Mouse (Mus musculus) brain, adult 2 months (tissue): ENCODE measurements around the gene Arfgap3.
"Not testable (repeated sequence)": the region's sequence is repeated elsewhere in the genome, so short reads cannot be mapped to it uniquely, and the experiment has no call there.

Experiments used
- DNase-seq: peaks from one replicate; pipeline ENCODE4 v3.0.0; 2011; ENCODE audit warnings: low read depth, low spot score

Gene Arfgap3

GRCm38 (mm10) chr15:83345898-83346529 lies 4.0 kb downstream of the Arfgap3 start:
- DNase-seq: no peak

DNA sequence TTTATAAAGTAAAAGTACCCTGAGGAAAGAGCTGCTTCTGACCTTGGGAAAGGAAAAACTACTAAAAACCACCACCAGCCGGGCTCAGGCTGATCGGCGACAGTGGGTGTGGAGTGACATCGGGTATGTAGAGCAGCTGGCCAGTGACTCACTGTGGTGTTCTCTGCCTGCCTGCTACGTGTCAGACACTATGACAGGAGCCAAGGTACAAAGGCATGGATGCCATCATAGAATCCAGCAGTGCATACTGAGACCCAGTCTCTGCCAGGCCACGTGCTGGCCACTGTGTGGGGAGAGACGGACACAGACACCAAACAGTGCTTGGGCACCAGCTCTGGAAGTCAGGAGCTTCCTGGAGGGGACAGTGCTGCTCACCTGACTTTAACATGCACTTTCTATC lies 5.1 kb downstream of the Arfgap3 start:
- DNase-seq: peak; percentile 77

GRCm38 (mm10) chr15:83344157-83344556 lies 5.9 kb downstream of the Arfgap3 start:
- no peak for DNase-seq

DNA sequence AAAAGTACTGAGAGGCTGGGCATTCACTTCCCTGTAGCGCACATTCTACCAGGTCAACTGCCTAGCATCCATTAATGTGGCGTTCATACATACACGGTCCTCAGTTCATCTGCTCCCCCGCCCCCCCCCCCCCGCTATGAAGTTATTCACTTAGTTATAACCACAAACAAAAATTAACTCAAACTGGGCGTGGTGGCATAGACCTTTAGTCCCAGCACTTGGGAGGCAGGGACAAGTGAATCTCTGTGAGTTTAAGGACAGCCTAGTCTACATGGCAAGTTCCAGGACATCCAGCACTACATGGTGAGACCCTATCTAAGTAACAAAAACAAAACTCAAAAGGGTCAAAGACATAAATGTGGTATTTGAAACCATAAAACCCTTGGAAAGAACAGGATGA lies 11.1 kb downstream of the Arfgap3 start:
- no peak for DNase-seq

GRCm38 (mm10) chr15:83337903-83338870 lies 11.9 kb downstream of the Arfgap3 start:
- DNase-seq: no peak

DNA sequence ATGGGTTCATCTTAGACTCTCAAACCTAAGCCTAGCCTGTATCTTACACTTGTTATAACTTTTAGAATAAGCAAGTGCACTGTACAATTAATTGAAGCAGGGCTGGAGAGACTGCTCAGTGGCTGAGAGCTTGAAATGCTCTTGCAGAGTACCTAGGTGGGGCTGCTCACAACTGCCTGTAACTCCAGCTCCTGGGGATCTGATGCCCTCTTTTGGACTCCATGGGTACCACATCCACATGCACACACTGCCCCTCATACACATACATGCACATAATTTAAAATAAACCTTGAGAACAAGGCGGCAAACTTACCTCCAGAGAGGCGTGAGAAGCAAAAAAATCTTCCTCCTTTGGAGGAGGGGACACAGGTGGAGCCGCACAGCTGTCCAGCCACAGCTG lies 17.7 kb downstream of the Arfgap3 start:
- peak; percentile 21 for DNase-seq

DNA sequence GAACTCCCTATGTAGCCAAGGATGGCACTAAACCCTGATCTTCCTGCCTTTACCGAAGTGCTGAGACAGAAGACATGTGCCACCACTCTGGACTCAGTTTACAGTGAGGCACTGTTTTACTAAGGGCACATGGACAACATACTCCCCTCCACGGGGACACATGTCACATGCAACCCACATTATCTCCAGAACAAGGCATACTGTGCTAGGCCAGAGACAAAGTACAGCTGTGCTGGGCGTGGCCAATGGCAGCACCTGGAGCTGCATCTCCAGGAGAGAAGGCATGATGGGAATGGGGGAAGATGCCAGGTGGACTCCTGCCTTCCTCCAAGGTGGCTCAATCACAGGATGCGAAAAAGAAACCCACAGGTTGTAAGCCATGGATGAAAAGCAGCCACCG lies 21.1 kb downstream of the Arfgap3 start:
- DNase-seq: no peak

DNA sequence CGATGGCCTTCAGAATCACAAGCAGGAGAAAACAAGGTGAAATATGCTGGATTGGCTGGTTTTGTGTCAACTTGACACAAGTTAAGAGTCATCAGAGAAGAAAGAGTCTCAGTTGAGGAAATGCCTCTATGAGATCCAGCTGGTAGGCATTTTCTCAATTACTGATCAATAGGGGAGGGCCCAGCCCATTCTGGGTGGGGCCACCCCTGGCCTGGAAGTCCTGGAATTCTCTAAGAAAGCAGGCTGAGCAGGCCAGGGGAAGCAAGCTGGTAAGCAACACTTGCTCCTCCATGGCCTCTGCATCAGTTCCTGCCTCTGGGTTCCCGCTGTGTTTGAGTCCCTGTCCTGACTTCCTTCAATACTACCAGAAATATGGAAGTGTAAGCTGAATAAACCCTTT lies 27.0 kb downstream of the Arfgap3 start:
- no peak for DNase-seq

DNA sequence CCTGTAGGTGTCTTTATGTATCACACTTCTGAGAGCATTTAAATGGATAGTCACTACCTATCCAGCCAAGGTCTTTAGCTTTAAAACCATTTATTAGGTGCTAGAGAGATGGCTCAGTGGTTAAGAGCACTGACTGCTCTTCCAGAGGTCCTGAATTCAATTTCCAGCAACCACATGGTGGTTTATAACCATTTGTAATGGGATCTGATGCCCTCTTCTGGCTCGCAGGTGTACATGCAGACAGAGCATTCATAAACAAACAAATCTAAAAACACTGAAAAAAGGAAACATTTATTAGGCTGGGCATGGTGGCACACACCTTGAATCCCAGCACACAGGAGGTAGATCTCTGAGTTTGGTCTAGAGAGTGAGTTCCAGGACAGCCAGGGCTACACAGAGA lies 35.1 kb downstream of the Arfgap3 start:
- DNase-seq: no peak

- no peak for DNase-seq
These were observed 40.2 kb downstream of the Arfgap3 start for GRCm38 (mm10) chr15:83309878-83310277.

DNA sequence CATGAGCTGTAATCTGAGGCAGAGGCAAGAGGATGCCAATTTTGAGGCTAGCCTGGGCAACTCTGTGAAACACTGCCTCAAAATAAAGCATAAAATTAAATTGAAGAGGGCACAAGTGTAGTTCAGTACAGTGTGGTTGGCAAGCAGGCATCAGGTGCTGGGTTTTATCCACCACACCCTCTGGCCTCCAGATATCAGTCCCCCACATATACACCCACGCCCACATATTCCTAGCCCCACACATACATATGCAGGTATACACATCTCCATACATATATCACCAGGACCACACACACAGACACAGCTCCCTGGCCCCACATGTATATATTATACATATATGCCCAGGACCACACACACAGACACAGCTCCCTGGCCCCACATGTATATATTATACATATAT lies 41.3 kb downstream of the Arfgap3 start:
- DNase-seq: not testable (repeated sequence)

GRCm38 (mm10) chr15:83306181-83306580 lies 43.9 kb downstream of the Arfgap3 start:
- peak; percentile 31 for DNase-seq

DNA sequence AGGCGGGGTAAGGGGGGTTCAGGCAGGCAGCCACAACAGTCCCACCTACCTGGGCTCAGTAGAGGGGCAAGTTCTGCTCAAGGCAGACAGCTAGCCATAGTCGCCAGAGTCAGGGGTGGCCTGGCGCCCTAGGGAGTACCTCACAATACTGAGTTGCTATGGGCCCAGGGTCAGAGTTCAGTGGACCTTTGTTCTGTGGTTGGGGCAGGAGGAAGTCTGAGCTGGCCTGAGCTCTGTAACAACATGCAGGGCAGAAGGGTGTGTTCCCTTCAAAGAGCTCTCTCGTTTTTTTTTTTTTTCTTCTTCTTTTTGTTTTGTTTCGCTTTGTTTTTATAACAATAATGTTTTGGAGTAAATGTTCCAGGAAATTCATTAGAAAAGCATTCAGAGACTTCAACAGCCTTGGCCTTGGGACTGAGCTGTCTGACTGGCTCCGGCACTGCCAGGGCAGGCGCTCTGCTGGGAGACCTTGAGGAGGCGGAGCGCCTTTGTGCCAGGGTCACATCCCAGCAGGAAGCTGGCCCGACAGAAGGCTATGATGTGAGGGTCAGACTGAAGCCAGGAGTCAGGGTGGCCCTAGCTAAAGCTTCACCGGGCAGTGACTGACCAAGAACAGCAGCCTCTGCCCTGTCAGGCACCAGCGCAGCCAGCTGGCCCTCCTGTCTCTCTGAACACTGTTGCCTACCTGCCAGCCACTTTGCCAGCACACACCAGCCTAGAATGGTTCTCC lies 44.7 kb downstream of the Arfgap3 start:
- DNase-seq: peak; percentile 56

DNA sequence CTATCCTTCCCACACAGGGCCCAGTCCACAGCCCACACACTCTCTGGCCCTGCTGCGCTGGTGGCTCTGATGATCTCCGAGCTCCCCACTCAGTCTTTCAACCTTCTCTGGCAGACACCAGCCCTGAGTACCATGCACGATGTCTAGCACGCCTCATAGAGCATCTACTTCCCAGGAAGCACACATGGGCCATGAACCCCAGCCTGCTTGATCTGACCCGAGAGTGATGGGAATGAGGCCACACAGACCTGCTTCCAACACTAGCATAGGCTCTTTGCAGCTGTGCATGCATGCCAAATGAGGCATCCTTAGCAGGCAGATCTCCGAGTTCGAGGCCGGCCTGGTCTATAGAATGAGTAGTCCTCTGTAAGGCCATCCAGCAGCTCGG lies 45.2 kb downstream of the Arfgap3 start:
- no peak for DNase-seq

DNA sequence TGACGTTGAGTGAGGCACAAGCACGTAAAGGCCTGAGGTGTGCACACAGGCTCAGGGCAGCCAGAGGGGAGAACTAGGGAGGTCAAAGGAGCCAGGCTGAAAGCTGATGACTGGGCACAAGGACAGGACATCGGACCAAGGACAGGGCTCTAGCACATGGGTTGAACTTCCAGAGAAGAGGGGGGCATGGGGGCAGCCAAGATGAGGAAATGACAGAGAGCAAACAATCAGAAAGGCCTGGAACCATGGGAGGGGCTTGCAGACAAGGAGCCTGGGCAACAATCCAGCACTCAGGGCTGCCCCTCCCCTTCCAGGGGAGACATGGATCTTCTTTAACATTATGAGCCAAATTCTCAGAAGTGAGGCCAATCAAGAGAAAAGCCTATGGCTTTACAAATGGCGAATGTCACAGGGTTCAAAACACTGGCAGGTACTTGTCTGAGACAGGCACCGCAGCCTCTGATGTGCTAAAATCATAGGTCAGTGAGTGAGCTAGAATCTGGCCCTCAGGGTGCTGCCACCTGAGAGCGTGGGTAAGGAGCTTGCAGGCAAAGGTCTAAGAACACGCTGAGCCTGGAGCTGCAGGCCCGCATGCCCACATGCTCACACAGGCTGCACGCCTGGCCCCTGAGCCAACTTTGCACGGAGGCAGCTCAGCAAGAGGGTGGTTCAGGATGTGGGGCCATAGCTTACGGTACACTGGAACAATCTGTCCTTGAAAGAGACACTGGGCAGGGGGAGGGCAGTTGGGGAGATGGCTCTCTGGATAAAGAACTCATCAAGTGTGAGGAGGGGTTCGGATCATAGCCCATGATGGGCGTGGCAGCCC lies 46.2 kb downstream of the Arfgap3 start:
- no peak for DNase-seq

- DNase-seq: peak; percentile 48
These were observed 50.0 kb downstream of the Arfgap3 start for GRCm38 (mm10) chr15:83299916-83300582.

DNA sequence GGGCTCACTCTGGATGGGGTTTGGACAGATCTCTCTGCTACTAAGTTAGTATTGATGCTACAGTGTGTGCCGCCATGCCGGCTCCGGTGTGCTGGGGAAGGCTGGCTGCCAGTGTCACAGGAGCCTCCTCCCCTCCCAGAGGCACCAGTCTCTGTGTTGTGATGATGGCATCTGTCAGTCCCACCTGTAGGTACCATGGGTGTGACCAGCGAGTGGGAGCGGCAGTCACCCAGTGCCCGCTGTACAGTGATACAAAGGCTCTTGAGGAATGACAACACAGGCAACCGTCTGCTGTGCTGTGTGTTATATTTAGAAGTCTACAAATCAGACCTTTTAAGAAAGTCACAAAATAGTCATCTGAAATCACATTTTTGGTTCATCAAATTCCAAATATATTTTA lies 50.6 kb downstream of the Arfgap3 start:
- DNase-seq: no peak

DNA sequence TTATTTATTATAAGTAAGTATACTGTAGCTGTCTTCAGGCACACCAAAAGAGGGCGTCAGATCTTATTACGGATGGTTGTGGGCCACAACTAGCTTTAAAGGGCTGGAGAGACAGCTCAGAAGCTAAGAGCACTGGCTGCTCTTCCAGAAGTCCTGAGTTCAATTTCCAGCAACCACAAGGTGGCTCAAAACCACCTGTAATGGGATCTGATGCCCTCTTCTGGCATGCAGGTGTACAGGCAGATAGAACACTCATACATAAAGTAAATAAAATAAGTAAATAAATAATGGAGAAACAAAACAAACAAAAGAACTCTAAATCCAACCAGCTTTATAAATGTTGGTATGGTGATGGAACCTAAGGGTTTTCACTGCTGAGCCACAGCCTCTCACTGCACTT lies 51.2 kb downstream of the Arfgap3 start:
- no peak for DNase-seq

DNA sequence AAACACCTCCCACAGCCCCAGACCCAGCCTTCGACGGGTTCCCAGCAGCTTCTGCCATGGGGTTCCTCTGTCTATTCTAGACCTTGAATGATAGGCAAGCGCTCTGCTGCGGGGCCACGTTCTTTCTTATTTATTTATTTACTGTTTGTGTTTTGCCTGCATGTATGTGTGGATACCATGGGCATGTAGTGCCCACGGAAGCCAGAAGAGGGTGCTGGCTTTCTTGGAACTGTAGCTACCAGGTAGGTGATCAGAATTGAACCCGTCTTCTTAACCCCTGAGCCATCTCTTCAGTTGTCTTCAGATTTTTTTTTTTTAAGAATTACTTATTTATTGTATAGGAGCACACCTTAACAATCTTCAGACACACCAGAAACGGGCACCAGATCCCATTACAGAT lies 51.7 kb downstream of the Arfgap3 start:
- DNase-seq: no peak

GRCm38 (mm10) chr15:83296771-83297311 lies 53.2 kb downstream of the Arfgap3 start:
- DNase-seq: no peak

GRCm38 (mm10) chr15:83296050-83296449 lies 54.0 kb downstream of the Arfgap3 start:
- no peak for DNase-seq
